Mouse (Mus musculus): ENCODE data around the gene Rras. TPM values are rescaled to one million over a fixed set of nuclear protein-coding genes. Genes with fewer than 3 reads are reported as not detected.

The Rras gene
- total and polyA plus RNA-seq, 2 experiments from 2014 or later, result 4.2 to 13.1 TPM

- peaks cover 45% of the 10 kb centered on the region for H3K36me3 ChIP-seq (ENCODE audit: insufficient read depth)
- H3K9ac ChIP-seq, result no peak overlapping the region
- ATAC-seq, result no peak
- no peak overlapping the region for H3K27ac ChIP-seq (ENCODE audit: low read depth, low read length)
- DNase-seq, result no peak
- H3K4me3 ChIP-seq (ENCODE audit: low read depth, low read length), result no peak overlapping the region
- 86% methylated on average over 11 of the region's 11 CpGs for WGBS
- TF ChIP-seq CTCF (IDR thresholded peaks at IDR 0.05; ENCODE audit: low read depth), result no peak
- H3K9me3 ChIP-seq (ENCODE audit: low read length), result no peaks in the 10 kb centered on the region
- H3K27me3 ChIP-seq (ENCODE audit: insufficient read depth, low read length), result no peaks in the 10 kb centered on the region
- no peak overlapping the region for H3K4me2 ChIP-seq (ENCODE audit: low read depth)
- H3K4me1 ChIP-seq (ENCODE audit: insufficient read depth), result peaks cover 4% of the 10 kb centered on the region; the same call in 1 of the 2 replicates
Measured at GRCm38 (mm10) chr7:44999753-45000152, 18.0 kb upstream of the Rras start.

GRCm38 (mm10) chr7:45000539-45001114 is 17.1 kb upstream of the Rras start:
- Histone ChIP-seq H3K27ac (ENCODE audit: low read depth, low read length) (no peak overlapping the region), H3K36me3 (ENCODE audit: insufficient read depth) (peaks cover 51% of the 10 kb centered on the region), H3K27me3 (ENCODE audit: insufficient read depth, low read length) (no peaks in the 10 kb centered on the region), H3K4me3 (ENCODE audit: low read depth, low read length) (no peak overlapping the region), H3K9ac (no peak overlapping the region), H3K4me1 (ENCODE audit: insufficient read depth) (peaks cover 4% of the 10 kb centered on the region; the same call in 1 of the 2 replicates), H3K9me3 (ENCODE audit: low read length) (no peaks in the 10 kb centered on the region), H3K4me2 (ENCODE audit: low read depth) (no peak overlapping the region)
- no peak for TF ChIP-seq CTCF (IDR thresholded peaks at IDR 0.05; ENCODE audit: low read depth)
- 84% methylated on average over 21 of the region's 21 CpGs for WGBS
- ATAC-seq (no peak), DNase-seq (no peak)

GRCm38 (mm10) chr7:45002440-45002839 is 15.3 kb upstream of the Rras start:
- no peak for DNase-seq
- Histone ChIP-seq H3K4me3 (ENCODE audit: low read depth, low read length) (no peak overlapping the region), H3K9me3 (ENCODE audit: low read length) (no peaks in the 10 kb centered on the region), H3K36me3 (ENCODE audit: insufficient read depth) (peaks cover 70% of the 10 kb centered on the region), H3K27me3 (ENCODE audit: insufficient read depth, low read length) (no peaks in the 10 kb centered on the region), H3K4me2 (ENCODE audit: low read depth) (no peak overlapping the region), H3K9ac (no peak overlapping the region), H3K27ac (ENCODE audit: low read depth, low read length) (no peak overlapping the region), H3K4me1 (ENCODE audit: insufficient read depth) (peaks cover 4% of the 10 kb centered on the region; the same call in 1 of the 2 replicates)
- ATAC-seq, result no peak
- 84% methylated on average over 7 of the region's 7 CpGs for WGBS
- no peak for TF ChIP-seq CTCF (IDR thresholded peaks at IDR 0.05; ENCODE audit: low read depth)

GRCm38 (mm10) chr7:45004546-45004945 is 13.2 kb upstream of the Rras start:
- WGBS, result 83% methylated on average over 3 of the region's 3 CpGs
- ATAC-seq (no peak), DNase-seq (no peak)
- no peaks in the 10 kb centered on the region for H3K9me3 ChIP-seq (ENCODE audit: low read length)
- H3K9ac ChIP-seq, result no peak overlapping the region
- H3K27ac ChIP-seq (ENCODE audit: low read depth, low read length), result no peak overlapping the region
- H3K4me2 ChIP-seq (ENCODE audit: low read depth), result no peak overlapping the region
- H3K4me3 ChIP-seq (ENCODE audit: low read depth, low read length), result no peak overlapping the region
- no peak for TF ChIP-seq CTCF (IDR thresholded peaks at IDR 0.05; ENCODE audit: low read depth)
- H3K4me1 ChIP-seq (ENCODE audit: insufficient read depth), result no peaks in the 10 kb centered on the region
- H3K36me3 ChIP-seq (ENCODE audit: insufficient read depth), result peaks cover 91% of the 10 kb centered on the region
- no peaks in the 10 kb centered on the region for H3K27me3 ChIP-seq (ENCODE audit: insufficient read depth, low read length)

- TF ChIP-seq CTCF (IDR thresholded peaks at IDR 0.05; ENCODE audit: low read depth), result no peak
- Histone ChIP-seq H3K9me3 (ENCODE audit: low read length) (no peaks in the 10 kb centered on the region), H3K27ac (ENCODE audit: low read depth, low read length) (no peak overlapping the region), H3K27me3 (ENCODE audit: insufficient read depth, low read length) (no peaks in the 10 kb centered on the region), H3K9ac (no peak overlapping the region), H3K36me3 (ENCODE audit: insufficient read depth) (peaks cover 96% of the 10 kb centered on the region), H3K4me3 (ENCODE audit: low read depth, low read length) (no peak overlapping the region), H3K4me2 (ENCODE audit: low read depth) (no peak overlapping the region), H3K4me1 (ENCODE audit: insufficient read depth) (no peaks in the 10 kb centered on the region)
- 92% methylated on average over 6 of the region's 6 CpGs for WGBS
- ATAC-seq (no peak), DNase-seq (no peak)
Measured at GRCm38 (mm10) chr7:45005321-45005992, 12.3 kb upstream of the Rras start.

- Histone ChIP-seq H3K4me3 (ENCODE audit: low read depth, low read length) (no peak overlapping the region), H3K4me1 (ENCODE audit: insufficient read depth) (no peaks in the 10 kb centered on the region), H3K9ac (no peak overlapping the region), H3K4me2 (ENCODE audit: low read depth) (no peak overlapping the region), H3K36me3 (ENCODE audit: insufficient read depth) (peaks cover 90% of the 10 kb centered on the region), H3K27me3 (ENCODE audit: insufficient read depth, low read length) (no peaks in the 10 kb centered on the region), H3K27ac (ENCODE audit: low read depth, low read length) (no peak overlapping the region), H3K9me3 (ENCODE audit: low read length) (no peaks in the 10 kb centered on the region)
- DNase-seq (no peak), ATAC-seq (no peak)
- no peak for TF ChIP-seq CTCF (IDR thresholded peaks at IDR 0.05; ENCODE audit: low read depth)
- 94% methylated on average over 12 of the region's 12 CpGs for WGBS
Measured at GRCm38 (mm10) chr7:45006503-45006902, 11.3 kb upstream of the Rras start.

- Histone ChIP-seq H3K9me3 (ENCODE audit: low read length) (no peaks in the 10 kb centered on the region), H3K27me3 (ENCODE audit: insufficient read depth, low read length) (no peaks in the 10 kb centered on the region), H3K9ac (no peak overlapping the region), H3K4me1 (ENCODE audit: insufficient read depth) (no peaks in the 10 kb centered on the region), H3K27ac (ENCODE audit: low read depth, low read length) (no peak overlapping the region), H3K4me2 (ENCODE audit: low read depth) (no peak overlapping the region), H3K4me3 (ENCODE audit: low read depth, low read length) (no peak overlapping the region), H3K36me3 (ENCODE audit: insufficient read depth) (peaks cover 90% of the 10 kb centered on the region)
- DNase-seq (no peak), ATAC-seq (no peak)
- WGBS, result 96% methylated on average over 29 of the region's 29 CpGs
- no peak for TF ChIP-seq CTCF (IDR thresholded peaks at IDR 0.05; ENCODE audit: low read depth)
Measured at GRCm38 (mm10) chr7:45007141-45007540, 10.6 kb upstream of the Rras start.

Measured in forebrain, postnatal 0 days (tissue).